Mouse (Mus musculus) limb, embryonic 12.5 days (tissue): ENCODE results near the gene Gm4141. TPM values are rescaled to one million over a fixed set of nuclear protein-coding genes. Genes with fewer than 3 reads are reported as not detected.
"Not testable (repeated sequence)": the region's sequence is repeated elsewhere in the genome, so short reads cannot be mapped to it uniquely, and the experiment has no call there.

Experiments
- ATAC-seq: fragments of 200-750 bp; cut with Nextera tagmentation; 2 replicates; pipeline ENCODE4 v1.8.0; 2017; ENCODE audit warnings: low read depth, moderate TSS enrichment; ENCODE audit not compliant: insufficient number of reproducible peaks, insufficient read depth, low FRiP score, low TSS enrichment
- H3K27ac ChIP-seq: fragments of 300-500 bp; sonication (generic); 2 replicates; pipeline ENCODE4 v1.5.1; 2016; ENCODE audit warnings: mild to moderate bottlenecking, moderate library complexity
- H3K27me3 ChIP-seq: fragments of 300-500 bp; sonication (generic); 2 replicates; pipeline ENCODE4 v1.6.1; 2016; ENCODE audit warnings: mild to moderate bottlenecking, moderate library complexity
- H3K36me3 ChIP-seq: fragments of 300-500 bp; sonication (generic); 2 replicates; pipeline ENCODE4 v1.6.1; 2016; ENCODE audit warnings: mild to moderate bottlenecking, moderate library complexity
- H3K4me1 ChIP-seq: fragments of 300-500 bp; sonication (generic); replicated peaks from 2 replicates; pipeline ENCODE4 v1.6.1; 2016
- H3K4me2 ChIP-seq: fragments of 300-500 bp; sonication (generic); 2 replicates; pipeline ENCODE4 v1.6.1; 2016; ENCODE audit warnings: mild to moderate bottlenecking, moderate library complexity
- H3K4me3 ChIP-seq: fragments of 300-500 bp; sonication (generic); replicated peaks from 2 replicates; pipeline ENCODE4 v1.5.1; 2016; ENCODE audit warnings: mild to moderate bottlenecking
- H3K9ac ChIP-seq: fragments of 300-500 bp; sonication (generic); replicated peaks from 2 replicates; pipeline ENCODE4 v1.6.1; 2016; ENCODE audit warnings: mild to moderate bottlenecking, moderate library complexity
- H3K9me3 ChIP-seq: fragments of 300-500 bp; sonication (generic); 2 replicates; pipeline ENCODE4 v1.6.1; 2016; ENCODE audit warnings: mild to moderate bottlenecking, moderate library complexity
- WGBS: fragments of 180-500 bp; shearing (Covaris S2); methylation state at CpG from one replicate; pipeline ENCODE4 v1.1.7; 2016; 5-methylcytosine and 5-hydroxymethylcytosine counted together
- polyA plus RNA-seq: library from polyadenylated mRNA; unstranded; fragments of >200 nt; fragmentation: Nextera tagmentation; extraction: Ambion mirVana; gene quantifications from 2 replicates; pipeline ENCODE4 v1.2.1, GENCODE M21; 2016

Gene Gm4141
- polyA plus RNA-seq: not detected in 2 replicates

DNA sequence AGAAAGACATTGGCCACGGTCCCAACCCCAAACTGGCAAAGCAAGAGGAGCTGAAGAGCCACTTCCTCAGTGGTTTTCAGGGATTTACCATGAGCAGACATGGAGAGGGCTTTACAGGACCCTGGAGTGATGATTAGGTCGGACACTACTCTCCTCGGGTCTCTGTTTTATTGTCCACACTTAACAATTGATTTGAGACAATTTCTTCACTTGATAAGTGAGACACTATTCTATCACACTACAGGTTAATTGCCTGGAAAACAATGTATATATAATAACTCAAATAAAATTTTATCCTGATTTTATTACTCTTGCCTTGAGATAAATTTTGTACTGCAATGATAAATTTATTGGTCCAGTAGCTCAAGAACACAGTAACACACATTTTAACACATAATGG is at the start of gene Gm4141:
Gene Gm4141 (minus strand): TSS at position 101 of the 400 bp plus-strand sequence.
- not testable (repeated sequence) for H3K9me3 ChIP-seq, H3K36me3 ChIP-seq, H3K27ac ChIP-seq, H3K4me3 ChIP-seq, H3K9ac ChIP-seq, H3K4me1 ChIP-seq, ATAC-seq, H3K4me2 ChIP-seq, H3K27me3 ChIP-seq
- no CpG with 5 or more reads among the region's 3 CpGs for WGBS

DNA sequence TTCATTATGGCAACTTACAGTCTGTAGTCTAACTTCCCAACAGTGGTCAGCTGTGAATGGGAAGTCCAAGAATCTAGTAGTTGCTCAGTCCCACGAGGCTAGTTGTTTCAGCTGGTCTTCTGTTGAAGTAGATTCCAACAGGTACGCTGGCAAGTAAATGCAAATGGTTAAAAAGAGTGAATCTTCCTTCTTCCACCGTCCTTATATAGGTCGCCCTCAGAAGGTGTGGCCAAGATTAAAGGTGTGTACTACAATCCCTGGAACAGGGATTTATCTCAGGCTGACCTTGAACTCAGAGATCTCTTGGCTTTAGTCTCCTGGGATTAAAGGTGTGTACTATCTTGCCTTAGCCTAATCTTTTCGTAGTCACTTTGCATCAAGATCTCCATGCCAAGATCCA is 22.9 kb upstream of the Gm4141 start, which contains the start of gene Gm4513:
Gene Gm4513 (minus strand): TSS at position 101 of the 400 bp plus-strand sequence.
- H3K4me2 ChIP-seq, H3K9ac ChIP-seq, H3K4me1 ChIP-seq, H3K27ac ChIP-seq, ATAC-seq, H3K4me3 ChIP-seq, H3K36me3 ChIP-seq, H3K27me3 ChIP-seq, H3K9me3 ChIP-seq: not testable (repeated sequence)
- WGBS: 78% methylated on average over 3 of the region's 5 CpGs

DNA sequence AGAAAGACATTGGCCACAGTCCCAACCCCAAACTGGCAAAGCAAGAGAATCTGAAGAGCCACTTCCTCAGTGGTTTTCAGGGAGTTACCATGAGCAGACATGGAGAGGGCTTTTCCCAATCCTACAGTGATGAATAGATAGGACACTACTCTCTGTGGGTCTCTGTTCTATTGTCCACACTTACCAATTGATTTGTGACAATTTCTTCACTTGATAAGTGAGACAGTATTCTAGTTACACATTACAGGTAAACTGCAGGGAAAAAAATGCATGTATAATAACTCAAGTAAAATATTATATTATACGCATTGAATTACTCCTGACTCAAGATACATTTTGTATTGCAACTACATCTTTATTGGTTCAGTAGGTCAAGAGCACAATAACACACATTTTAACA is 30.4 kb downstream of the Gm4141 start, which contains the start of gene Gm5726:
Gene Gm5726 (minus strand): TSS at position 101 of the 400 bp plus-strand sequence.
- not testable (repeated sequence) for H3K9me3 ChIP-seq, H3K27ac ChIP-seq, H3K4me1 ChIP-seq, H3K9ac ChIP-seq, H3K36me3 ChIP-seq, H3K27me3 ChIP-seq, ATAC-seq, H3K4me2 ChIP-seq, H3K4me3 ChIP-seq
- no CpG with 5 or more reads among the region's 1 CpGs for WGBS

DNA sequence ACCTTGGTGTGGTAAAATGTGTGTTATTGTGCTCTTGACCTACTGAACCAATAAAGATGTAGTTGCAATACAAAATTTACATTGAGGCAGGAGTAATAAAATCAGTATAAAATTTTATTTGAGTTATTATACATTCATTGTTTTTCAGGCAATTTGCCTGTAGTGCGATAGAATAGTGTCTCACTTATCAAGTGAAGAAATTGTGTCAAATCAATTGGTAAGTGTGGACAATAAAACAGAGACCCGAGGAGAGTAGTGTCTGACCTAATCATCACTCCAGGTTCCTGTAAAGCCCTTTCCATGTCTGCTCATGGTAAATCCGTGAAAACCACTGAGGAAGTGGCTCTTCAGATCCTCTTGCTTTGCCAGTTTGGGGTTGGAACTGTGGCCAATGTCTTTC is 42.5 kb downstream of the Gm4141 start, which contains the start of gene Vmn1r104:
Gene Vmn1r104 (plus strand): TSS at position 301 of the 400 bp plus-strand sequence.
- H3K4me1 ChIP-seq, H3K27ac ChIP-seq, H3K36me3 ChIP-seq, H3K4me3 ChIP-seq, H3K9ac ChIP-seq, H3K4me2 ChIP-seq, H3K9me3 ChIP-seq, H3K27me3 ChIP-seq, ATAC-seq: not testable (repeated sequence)
- WGBS: no CpG with 5 or more reads among the region's 3 CpGs

Other genes with a start within 250 kb of the Gm4141 start
- gene Gm4133, start 242.2 kb downstream of the Gm4141 start, polyA plus RNA-seq: not detected in 2 replicates
- gene Gm5728, start 200.8 kb downstream of the Gm4141 start, polyA plus RNA-seq: not detected in 2 replicates
- gene Vmn1r100, start 158.3 kb downstream of the Gm4141 start, polyA plus RNA-seq: not detected in 2 replicates
- gene Vmn1r101, start 133.6 kb downstream of the Gm4141 start, polyA plus RNA-seq: not detected in 2 replicates
- not detected in 2 replicates for gene Gm10670, start 101.3 kb downstream of the Gm4141 start, polyA plus RNA-seq
- gene Vmn1r103, start 65.7 kb downstream of the Gm4141 start, polyA plus RNA-seq: not detected in 2 replicates
- gene Vmn1r104, start 42.4 kb downstream of the Gm4141 start, polyA plus RNA-seq: not detected in 2 replicates
- gene Gm5726, start 30.5 kb downstream of the Gm4141 start, polyA plus RNA-seq: not detected in 2 replicates
- not detected in 2 replicates for gene Gm4513, start 22.8 kb upstream of the Gm4141 start, polyA plus RNA-seq
- not detected in 2 replicates for gene Vmn1r107, start 92.7 kb upstream of the Gm4141 start, polyA plus RNA-seq
- not detected in 2 replicates for gene Vmn1r111, start 127.0 kb upstream of the Gm4141 start, polyA plus RNA-seq
- not detected in 2 replicates for gene Gm10668, start 154.4 kb upstream of the Gm4141 start, polyA plus RNA-seq
- gene Vmn1r112, start 194.9 kb upstream of the Gm4141 start, polyA plus RNA-seq: not detected in 2 replicates
- gene Vmn1r113, start 211.0 kb upstream of the Gm4141 start, polyA plus RNA-seq: not detected in 2 replicates
- gene Vmn1r114, start 235.9 kb upstream of the Gm4141 start, polyA plus RNA-seq: not detected in 2 replicates